Mouse (Mus musculus): Measurements from ENCODE around the gene Vta1. TPM values are rescaled to one million over a fixed set of nuclear protein-coding genes. Genes with fewer than 3 reads are reported as not detected.

The Vta1 gene
- 197 TPM in 2 replicates for polyA plus RNA-seq (2015; fragmentation: Nextera tagmentation; extraction: Ambion mirVana)

DNA sequence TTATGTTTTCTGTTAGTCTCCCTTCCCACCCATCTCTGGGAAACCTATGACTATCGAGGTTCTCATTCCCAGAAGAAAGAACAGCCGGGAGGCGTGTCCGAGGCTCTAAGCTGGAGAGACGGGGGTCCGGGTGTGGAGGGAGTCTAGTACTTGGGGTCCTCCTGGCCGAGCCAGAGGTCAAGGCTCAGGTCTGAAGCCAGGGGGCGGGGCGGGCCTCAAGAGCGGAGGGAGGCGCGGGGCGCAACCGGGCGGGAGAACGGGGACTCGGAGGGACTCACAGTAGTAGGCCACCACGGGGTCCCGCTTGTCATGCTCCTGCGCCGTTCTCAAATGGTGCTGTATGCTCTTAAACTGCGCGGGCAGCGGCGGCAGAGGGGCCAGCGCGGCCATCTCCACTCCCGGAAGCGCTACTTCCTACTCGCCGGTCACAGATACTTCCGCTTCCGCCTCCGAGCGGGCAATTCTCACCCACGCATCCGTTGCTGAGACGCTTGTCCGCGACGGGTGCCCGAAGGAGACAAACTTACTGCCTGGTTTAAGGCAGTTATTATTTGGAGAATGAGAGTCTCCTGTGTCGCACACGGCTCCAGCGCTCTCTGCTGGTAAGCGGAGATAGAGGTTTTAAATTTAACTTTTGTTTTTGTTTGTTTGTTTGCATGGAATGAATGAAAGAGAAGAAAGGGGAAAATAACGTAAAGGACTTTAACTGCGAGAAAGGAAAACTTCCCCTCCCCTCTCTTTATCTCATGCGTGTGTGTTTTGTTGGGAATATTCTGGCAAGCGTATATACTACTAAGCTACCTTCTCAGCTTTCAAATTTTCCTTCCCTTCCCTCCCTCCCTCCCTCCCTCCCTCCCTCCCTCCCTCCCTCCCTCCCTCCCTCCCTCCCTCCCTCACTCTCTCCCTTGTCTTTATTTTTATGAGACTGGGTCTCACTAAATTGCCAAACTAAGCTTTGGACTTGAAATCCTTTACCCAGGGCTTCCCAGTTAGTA lies at the start of gene Vta1, which contains the start of gene Nmbr:
Vta1 (minus strand) TSS at position 489 of the 995 bp plus-strand sequence.
Nmbr (plus strand) TSS at position 520 of the 995 bp plus-strand sequence.
- Histone ChIP-seq H3K9ac (replicated peaks; ENCODE audit: low read depth, low read length) (peak within 1 kb of the TSS; percentile 83), H3K9me3 (ENCODE audit: control insufficient read depth, low read length) (no peaks in the 10 kb centered on the region), H3K4me1 (replicated peaks; ENCODE audit: control insufficient read depth, insufficient read depth, low read length) (peaks cover 17% of the 10 kb centered on the region), H3K4me2 (ENCODE audit: low read length) (peak within 1 kb of the TSS; percentile 71), H3K27ac (ENCODE audit: low read length) (peak within 1 kb of the TSS; percentile 66), H3K36me3 (ENCODE audit: control insufficient read depth, insufficient read depth) (no peaks in the 10 kb centered on the region), H3K4me3 (replicated peaks; ENCODE audit: low read length) (peak within 1 kb of the TSS; percentile 88), H3K27me3 (replicated peaks; ENCODE audit: control insufficient read depth, insufficient read depth, low read length) (no peaks in the 10 kb centered on the region)
- ATAC-seq = peak; percentile 97
- under 1% methylated on average over 50 of the region's 50 CpGs for WGBS

GRCm38 (mm10) chr10:14734285-14734684 lies 28.9 kb upstream of the Vta1 start:
- Histone ChIP-seq H3K27me3 (replicated peaks; ENCODE audit: control insufficient read depth, insufficient read depth, low read length) (no peaks in the 10 kb centered on the region), H3K9ac (replicated peaks; ENCODE audit: low read depth, low read length) (no peak overlapping the region), H3K9me3 (ENCODE audit: control insufficient read depth, low read length) (no peaks in the 10 kb centered on the region), H3K4me2 (ENCODE audit: low read length) (no peak overlapping the region), H3K4me3 (replicated peaks; ENCODE audit: low read length) (no peak overlapping the region), H3K36me3 (ENCODE audit: control insufficient read depth, insufficient read depth) (no peaks in the 10 kb centered on the region), H3K27ac (ENCODE audit: low read length) (no peak overlapping the region), H3K4me1 (replicated peaks; ENCODE audit: control insufficient read depth, insufficient read depth, low read length) (no peaks in the 10 kb centered on the region)
- ATAC-seq = peak; percentile 67
- WGBS = 8% methylated on average over 2 of the region's 2 CpGs

DNA sequence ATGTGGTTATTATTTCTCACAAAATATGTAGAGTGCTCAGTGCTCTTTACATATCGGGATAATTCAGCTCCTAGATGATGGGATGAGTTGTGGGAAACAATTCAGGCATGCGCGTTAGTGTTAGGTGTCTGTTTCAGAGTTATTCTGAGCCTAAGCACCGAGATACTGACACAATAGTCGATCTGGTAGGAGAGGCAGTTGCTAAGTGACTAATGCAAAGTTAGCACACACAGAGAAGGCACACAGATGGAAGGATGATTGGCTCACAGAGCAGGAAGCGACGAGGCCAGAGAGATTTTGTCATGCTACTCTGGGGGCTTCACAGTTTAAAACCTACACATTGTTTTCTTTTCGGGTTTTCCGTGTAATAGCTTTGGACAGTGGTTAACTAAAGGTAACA lies 20.3 kb upstream of the Vta1 start:
- Histone ChIP-seq H3K4me3 (replicated peaks; ENCODE audit: low read length) (no peak overlapping the region), H3K27ac (ENCODE audit: low read length) (no peak overlapping the region), H3K4me2 (ENCODE audit: low read length) (no peak overlapping the region), H3K9ac (replicated peaks; ENCODE audit: low read depth, low read length) (no peak overlapping the region), H3K36me3 (ENCODE audit: control insufficient read depth, insufficient read depth) (no peaks in the 10 kb centered on the region), H3K9me3 (ENCODE audit: control insufficient read depth, low read length) (no peaks in the 10 kb centered on the region), H3K4me1 (replicated peaks; ENCODE audit: control insufficient read depth, insufficient read depth, low read length) (no peaks in the 10 kb centered on the region), H3K27me3 (replicated peaks; ENCODE audit: control insufficient read depth, insufficient read depth, low read length) (no peaks in the 10 kb centered on the region)
- 70% methylated on average over 9 of the region's 9 CpGs for WGBS
- ATAC-seq = no peak

DNA sequence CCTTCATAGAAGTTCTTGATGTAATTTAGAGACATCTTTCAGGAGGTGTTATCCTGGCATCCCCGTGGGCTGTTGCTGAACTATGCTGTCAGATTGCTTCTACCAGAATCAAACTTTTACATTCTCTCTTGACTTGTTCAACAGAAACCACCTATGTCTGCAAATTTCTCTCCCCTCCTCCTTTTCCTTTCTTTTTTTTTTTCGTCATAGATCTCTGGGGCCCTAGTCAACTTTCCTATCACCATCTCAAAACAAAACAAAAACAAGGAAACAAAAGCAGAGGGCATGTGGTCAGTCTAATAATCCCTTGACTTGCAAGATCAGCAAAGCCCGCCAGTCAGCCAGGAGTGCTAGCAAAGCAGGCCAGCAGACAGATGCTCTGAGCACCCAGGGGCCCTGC lies 12.8 kb upstream of the Vta1 start, which contains the start of gene Gje1:
Gje1 (minus strand) TSS at position 101 of the 400 bp plus-strand sequence.
- Histone ChIP-seq H3K4me3 (replicated peaks; ENCODE audit: low read length) (no peak within 1 kb of the TSS), H3K27ac (ENCODE audit: low read length) (no peak within 1 kb of the TSS), H3K27me3 (replicated peaks; ENCODE audit: control insufficient read depth, insufficient read depth, low read length) (no peaks in the 10 kb centered on the region), H3K36me3 (ENCODE audit: control insufficient read depth, insufficient read depth) (no peaks in the 10 kb centered on the region), H3K9ac (replicated peaks; ENCODE audit: low read depth, low read length) (no peak within 1 kb of the TSS), H3K4me2 (ENCODE audit: low read length) (no peak within 1 kb of the TSS), H3K4me1 (replicated peaks; ENCODE audit: control insufficient read depth, insufficient read depth, low read length) (no peaks in the 10 kb centered on the region), H3K9me3 (ENCODE audit: control insufficient read depth, low read length) (no peaks in the 10 kb centered on the region)
- 49% methylated on average over 3 of the region's 3 CpGs for WGBS
- ATAC-seq = no peak

GRCm38 (mm10) chr10:14703830-14704420 lies 1.4 kb downstream of the Vta1 start:
- no peaks in the 10 kb centered on the region for H3K9me3 ChIP-seq (ENCODE audit: control insufficient read depth, low read length)
- WGBS = 39% methylated on average over 4 of the region's 4 CpGs
- H3K27me3 ChIP-seq (replicated peaks; ENCODE audit: control insufficient read depth, insufficient read depth, low read length) = no peaks in the 10 kb centered on the region
- ATAC-seq = no peak
- peak overlapping the region; percentile 1; the same call in 1 of the 2 replicates for H3K9ac ChIP-seq (replicated peaks; ENCODE audit: low read depth, low read length)
- H3K4me2 ChIP-seq (ENCODE audit: low read length) = peak overlapping the region; percentile 71
- H3K27ac ChIP-seq (ENCODE audit: low read length) = peak overlapping the region; percentile 58; the same call in 1 of the 2 replicates
- H3K4me3 ChIP-seq (replicated peaks; ENCODE audit: low read length) = peak overlapping the region; percentile 15
- H3K36me3 ChIP-seq (ENCODE audit: control insufficient read depth, insufficient read depth) = no peaks in the 10 kb centered on the region
- H3K4me1 ChIP-seq (replicated peaks; ENCODE audit: control insufficient read depth, insufficient read depth, low read length) = peaks cover 17% of the 10 kb centered on the region

DNA sequence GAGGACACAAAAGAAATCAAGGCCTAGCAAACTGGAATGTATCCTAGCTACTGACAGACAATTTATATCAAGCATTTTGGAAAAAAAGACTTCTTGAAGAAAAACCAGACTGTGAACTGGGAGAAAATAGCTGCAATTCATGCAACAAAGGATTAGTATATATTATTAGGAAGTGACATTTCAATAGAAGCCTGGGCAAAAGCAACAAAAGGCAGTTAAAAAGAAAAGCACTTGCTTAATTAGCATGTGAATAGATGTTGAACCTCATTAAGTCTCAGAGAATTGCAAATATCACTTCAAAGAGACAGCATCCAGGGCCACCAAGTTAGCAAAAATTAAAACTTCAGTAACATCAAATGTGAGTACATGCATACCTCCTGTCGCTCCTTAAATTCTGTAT lies 2.1 kb downstream of the Vta1 start:
- H3K36me3 ChIP-seq (ENCODE audit: control insufficient read depth, insufficient read depth) = no peaks in the 10 kb centered on the region
- WGBS = 19% methylated on average over 1 of the region's 1 CpGs
- peak overlapping the region; percentile 1; the same call in 1 of the 2 replicates for H3K9ac ChIP-seq (replicated peaks; ENCODE audit: low read depth, low read length)
- no peaks in the 10 kb centered on the region for H3K9me3 ChIP-seq (ENCODE audit: control insufficient read depth, low read length)
- peak; percentile 16 for ATAC-seq
- H3K4me2 ChIP-seq (ENCODE audit: low read length) = peak overlapping the region; percentile 71
- no peaks in the 10 kb centered on the region for H3K27me3 ChIP-seq (replicated peaks; ENCODE audit: control insufficient read depth, insufficient read depth, low read length)
- no peak overlapping the region; the same call in 1 of the 2 replicates for H3K27ac ChIP-seq (ENCODE audit: low read length)
- peak overlapping the region; percentile 15; the same call in 1 of the 2 replicates for H3K4me3 ChIP-seq (replicated peaks; ENCODE audit: low read length)
- peaks cover 17% of the 10 kb centered on the region for H3K4me1 ChIP-seq (replicated peaks; ENCODE audit: control insufficient read depth, insufficient read depth, low read length)

- H3K4me3 ChIP-seq (replicated peaks; ENCODE audit: low read length) = no peak overlapping the region
- H3K9ac ChIP-seq (replicated peaks; ENCODE audit: low read depth, low read length) = no peak overlapping the region
- H3K36me3 ChIP-seq (ENCODE audit: control insufficient read depth, insufficient read depth) = peaks cover 12% of the 10 kb centered on the region; the same call in 1 of the 2 replicates
- ATAC-seq = no peak
- H3K9me3 ChIP-seq (ENCODE audit: control insufficient read depth, low read length) = 0 out of 2 replicates have a peak, but pooled peaks cover 2% of the 10 kb centered on the region
- H3K4me2 ChIP-seq (ENCODE audit: low read length) = no peak overlapping the region
- no peak overlapping the region for H3K27ac ChIP-seq (ENCODE audit: low read length)
- 31% methylated on average over 3 of the region's 3 CpGs for WGBS
- H3K4me1 ChIP-seq (replicated peaks; ENCODE audit: control insufficient read depth, insufficient read depth, low read length) = 0 out of 2 replicates have a peak, but pooled peaks cover 3% of the 10 kb centered on the region
- H3K27me3 ChIP-seq (replicated peaks; ENCODE audit: control insufficient read depth, insufficient read depth, low read length) = no peaks in the 10 kb centered on the region
Measured at GRCm38 (mm10) chr10:14690349-14690748, 15.0 kb downstream of the Vta1 start.

GRCm38 (mm10) chr10:14688785-14689442 lies 16.4 kb downstream of the Vta1 start:
- Histone ChIP-seq H3K4me3 (replicated peaks; ENCODE audit: low read length) (no peak overlapping the region), H3K4me2 (ENCODE audit: low read length) (no peak overlapping the region), H3K27ac (ENCODE audit: low read length) (no peak overlapping the region), H3K36me3 (ENCODE audit: control insufficient read depth, insufficient read depth) (peaks cover 12% of the 10 kb centered on the region; the same call in 1 of the 2 replicates), H3K27me3 (replicated peaks; ENCODE audit: control insufficient read depth, insufficient read depth, low read length) (no peaks in the 10 kb centered on the region), H3K9ac (replicated peaks; ENCODE audit: low read depth, low read length) (no peak overlapping the region), H3K9me3 (ENCODE audit: control insufficient read depth, low read length) (0 out of 2 replicates have a peak, but pooled peaks cover 2% of the 10 kb centered on the region), H3K4me1 (replicated peaks; ENCODE audit: control insufficient read depth, insufficient read depth, low read length) (0 out of 2 replicates have a peak, but pooled peaks cover 3% of the 10 kb centered on the region)
- 96% methylated on average over 6 of the region's 6 CpGs for WGBS
- no peak for ATAC-seq
